Mouse (Mus musculus) B cell, adult (primary cell): ENCODE data around the gene Lce3c. TPM values are rescaled to one million over a fixed set of nuclear protein-coding genes. Genes with fewer than 3 reads are reported as not detected.

Source experiments
- total RNA-seq: library from RNA; stranded (reverse); gene quantifications from 4 replicates; pipeline ENCODE4 v1.2.4, GENCODE M21; 2023; ENCODE audit not compliant: inconsistent age

Gene Lce3c
- total RNA-seq = not detected in 4 replicates

DNA sequence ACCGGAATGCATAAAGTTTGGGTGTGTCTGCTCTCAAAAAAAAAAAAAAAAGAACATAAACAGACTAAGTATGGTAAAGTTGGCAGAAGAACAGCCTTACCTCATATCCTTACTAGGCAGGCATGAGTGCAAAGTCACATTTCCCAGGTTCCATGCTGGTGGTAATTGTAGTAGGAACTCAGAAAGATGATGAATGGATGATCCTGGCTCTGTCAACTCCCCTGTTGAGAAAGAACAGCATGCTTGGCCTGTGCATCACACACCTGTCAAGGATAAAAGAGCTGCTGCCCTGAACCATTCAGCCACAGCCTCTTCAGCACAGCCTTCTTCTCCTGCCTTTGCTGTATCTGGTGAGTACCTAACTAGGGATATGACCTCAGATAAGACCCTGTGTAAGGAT is at the start of gene Lce3c:
Gene Lce3c, plus strand, starts transcription at position 301 of the 400 bp plus-strand sequence.

DNA sequence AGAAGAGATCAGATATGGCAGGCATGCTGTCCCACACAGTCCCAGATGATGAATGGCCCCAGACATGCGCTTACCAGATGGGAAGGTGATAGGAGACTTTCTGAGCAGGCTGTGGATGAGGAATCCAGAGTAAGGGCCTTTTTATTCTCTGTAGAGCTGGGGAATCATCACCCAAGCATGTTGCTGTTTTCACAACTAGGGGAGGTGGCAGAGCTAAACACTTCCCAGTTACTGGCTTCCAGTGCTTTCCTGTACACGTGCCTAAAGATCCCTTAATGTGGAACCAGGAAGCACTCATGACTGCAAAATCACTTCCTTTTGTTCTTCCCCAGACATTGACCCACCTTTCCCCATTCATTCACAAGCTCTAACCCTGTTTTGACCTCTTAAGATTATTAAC is 18.2 kb upstream of the Lce3c start, which contains the start of gene Lce3a:
Gene Lce3a, minus strand, starts transcription at position 101 of the 400 bp plus-strand sequence.

DNA sequence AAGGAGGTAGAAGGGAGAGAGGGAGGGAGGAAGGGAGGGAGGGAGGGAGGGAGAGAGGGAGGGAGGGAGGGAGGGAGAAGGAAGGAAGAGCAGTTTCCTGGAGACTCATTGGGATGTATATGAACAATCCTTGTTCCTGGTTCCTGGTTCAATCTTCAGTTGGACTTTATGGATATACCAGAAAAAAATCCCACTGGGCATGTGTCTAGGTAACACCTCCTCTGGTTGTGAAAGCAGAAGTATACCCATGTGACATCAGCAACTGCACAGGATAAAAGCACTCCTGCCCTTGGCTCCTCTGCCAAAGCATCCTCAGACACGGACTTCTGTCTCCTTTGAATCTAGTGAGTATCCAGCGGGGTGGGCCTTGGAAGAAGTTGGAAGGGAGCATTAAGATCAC is 11.6 kb upstream of the Lce3c start, which contains the start of gene Lce3b:
Gene Lce3b, plus strand, starts transcription at position 301 of the 400 bp plus-strand sequence.

DNA sequence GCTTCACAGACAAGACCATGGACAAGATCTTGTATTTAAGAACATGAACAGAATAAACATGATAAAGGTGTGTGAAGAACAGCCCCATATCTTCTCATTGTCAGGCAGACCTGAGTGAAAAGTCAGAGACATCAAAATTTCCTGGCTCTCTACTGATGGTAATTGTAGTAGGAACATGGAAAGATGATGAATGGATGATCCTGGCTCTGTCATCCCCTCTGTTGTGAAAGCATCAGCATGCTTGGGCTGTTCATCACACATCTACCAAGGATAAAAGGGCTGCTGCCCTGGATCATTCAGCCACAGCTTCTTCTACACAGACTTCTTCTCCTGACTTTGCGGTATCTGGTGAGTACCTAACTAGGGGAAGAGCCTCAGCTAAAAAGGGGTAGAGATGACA is 12.8 kb downstream of the Lce3c start, which contains the start of gene Lce3d:
Gene Lce3d, plus strand, starts transcription at position 301 of the 400 bp plus-strand sequence.

DNA sequence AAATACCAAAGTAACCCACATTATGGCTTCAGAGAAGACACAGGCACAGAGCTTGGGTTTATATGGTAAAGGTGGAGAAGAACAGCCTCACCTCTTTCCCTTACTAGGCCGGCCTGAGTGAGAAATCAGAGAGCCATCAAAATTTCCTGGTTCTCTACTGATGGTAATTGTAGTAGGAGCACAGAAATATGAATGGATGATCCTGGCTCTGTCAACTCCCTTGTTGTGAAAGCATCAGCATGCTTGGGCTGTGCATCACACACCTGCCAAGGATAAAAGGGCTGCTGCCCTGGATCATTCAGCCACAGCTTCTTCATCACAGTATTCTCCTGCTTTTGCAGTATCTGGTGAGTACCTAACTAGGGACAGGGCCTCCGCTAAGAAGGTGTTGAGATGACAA is 22.5 kb downstream of the Lce3c start, which contains the start of gene Lce3e:
Gene Lce3e, plus strand, starts transcription at position 301 of the 400 bp plus-strand sequence.

DNA sequence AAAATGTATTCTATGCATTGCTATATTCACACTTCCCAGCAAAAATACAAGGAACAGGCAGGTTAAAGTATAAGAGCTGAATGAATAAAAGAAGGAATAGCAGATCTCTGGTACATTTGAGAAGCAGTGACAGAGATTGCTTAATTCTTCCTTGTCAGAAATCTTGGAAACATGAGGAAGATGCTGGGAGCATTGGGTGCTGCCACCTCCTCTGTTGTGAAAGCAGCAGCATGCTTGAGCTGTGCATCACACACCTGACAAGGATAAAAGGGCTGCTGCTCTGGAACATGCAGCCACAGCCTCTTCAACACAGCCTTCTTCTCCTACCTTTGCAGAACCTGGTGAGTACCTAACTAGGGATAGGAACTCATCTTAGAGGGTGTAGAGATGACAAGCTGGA is 47.6 kb downstream of the Lce3c start, which contains the start of gene Lce3f:
Gene Lce3f, plus strand, starts transcription at position 301 of the 400 bp plus-strand sequence.

Other genes with a start within 250 kb of the Lce3c start
- not detected in 4 replicates for gene Lce1e, start 235.4 kb upstream of the Lce3c start, total RNA-seq
- gene Lce1f, start 224.1 kb upstream of the Lce3c start, total RNA-seq = not detected in 4 replicates
- gene Gm38119, start 205.4 kb upstream of the Lce3c start, total RNA-seq = not detected in 4 replicates
- not detected in 4 replicates for gene Lce1g, start 192.1 kb upstream of the Lce3c start, total RNA-seq
- gene Lce1h, start 179.4 kb upstream of the Lce3c start, total RNA-seq = not detected in 4 replicates
- not detected in 4 replicates for gene Lce1i, start 165.6 kb upstream of the Lce3c start, total RNA-seq
- gene Lce1j, start 154.0 kb upstream of the Lce3c start, total RNA-seq = not detected in 4 replicates
- gene Lce1k, start 136.6 kb upstream of the Lce3c start, total RNA-seq = not detected in 4 replicates
- gene Kprp, start 117.2 kb upstream of the Lce3c start, total RNA-seq = not detected in 4 replicates
- gene Lce1l, start 93.2 kb upstream of the Lce3c start, total RNA-seq = not detected in 4 replicates
- gene 2310050C09Rik, start 74.3 kb upstream of the Lce3c start, total RNA-seq = not detected in 4 replicates
- not detected in 4 replicates for gene Lce3a, start 18.3 kb upstream of the Lce3c start, total RNA-seq
- not detected in 4 replicates for gene Lce3b, start 11.5 kb upstream of the Lce3c start, total RNA-seq
- gene Lce3d, start 12.9 kb downstream of the Lce3c start, total RNA-seq = not detected in 4 replicates
- not detected in 4 replicates for gene Lce3e, start 22.6 kb downstream of the Lce3c start, total RNA-seq
- gene Lce3f, start 47.7 kb downstream of the Lce3c start, total RNA-seq = not detected in 4 replicates
- not detected in 4 replicates for gene Crct1, start 71.2 kb downstream of the Lce3c start, total RNA-seq
- gene Lce1m, start 74.6 kb downstream of the Lce3c start, total RNA-seq = not detected in 4 replicates
- gene Gm4858, start 124.3 kb downstream of the Lce3c start, total RNA-seq = not detected in 4 replicates
- gene Crnn, start 200.3 kb downstream of the Lce3c start, total RNA-seq = not detected in 4 replicates